Mouse (Mus musculus): ENCODE measurements around the gene Med27.

DNA sequence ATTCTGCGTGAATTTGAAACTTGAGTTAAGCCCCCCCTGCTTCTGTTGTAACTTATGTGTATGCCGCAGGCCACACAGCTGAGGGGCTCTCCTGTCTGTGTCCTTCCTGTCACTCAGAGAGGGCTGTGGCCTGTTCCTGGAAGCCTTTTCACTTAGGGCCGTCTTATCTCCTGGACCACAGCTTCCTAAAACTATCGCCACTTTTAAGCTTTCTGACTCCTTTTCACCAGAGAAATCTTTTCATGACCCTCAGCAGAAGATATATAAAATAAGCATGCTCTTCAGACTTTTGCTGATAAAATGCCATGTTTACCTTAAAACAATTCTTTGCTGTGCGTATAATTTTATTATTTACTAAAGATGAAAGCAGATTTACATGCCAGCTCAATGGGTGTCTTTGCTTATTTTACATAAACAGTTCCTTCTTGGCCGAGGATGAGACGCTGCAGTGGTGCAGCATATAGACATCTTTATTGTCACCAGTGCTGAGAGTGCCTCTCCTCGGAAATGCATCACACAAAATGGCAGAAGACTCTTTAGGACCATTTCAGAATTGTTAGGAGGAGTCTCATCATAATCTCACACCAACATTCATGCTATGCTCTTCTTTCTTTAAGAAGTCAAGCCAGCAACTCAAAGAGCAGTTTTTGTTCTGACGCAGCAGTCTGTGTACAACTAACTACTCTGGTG, 110.2 kb downstream of the Med27 start:
- no peak for TF ChIP-seq CTCF (IDR thresholded peaks at IDR 0.05; ENCODE audit: control insufficient read depth, insufficient read depth, low read length)
- TF ChIP-seq POLR2A (IDR thresholded peaks at IDR 0.05; ENCODE audit: borderline replicate concordance, control insufficient read depth, low read depth, low read length): no peak
